Mouse (Mus musculus): Measurements from ENCODE around the gene Cfap298. TPM values are rescaled to one million over a fixed set of nuclear protein-coding genes. Genes with fewer than 3 reads are reported as not detected.

Cfap298 gene
- 1 to 10 TPM; 5.2 to 7.1 TPM for total RNA-seq (2023)

GRCm38 (mm10) chr16:90934687-90935328 lies at the start of gene Cfap298:
TSS of gene Cfap298 (minus strand) at chr16:90935114.

Other genes with a start within 250 kb of the Cfap298 start
- gene Mis18a, start 207.7 kb downstream of the Cfap298 start, total RNA-seq (2023): 10 to 100 TPM; 17.8 to 21.1 TPM
- 10 to 100 TPM; 11.3 to 12.0 TPM for gene Mrap, start 196.9 kb downstream of the Cfap298 start, total RNA-seq (2023)
- gene Urb1, start 124.7 kb downstream of the Cfap298 start, total RNA-seq (2023): 10 to 100 TPM; 10.8 to 11.6 TPM
- under 1 TPM; 0.49 to 0.58 TPM for gene Eva1c, start 108.4 kb downstream of the Cfap298 start, total RNA-seq (2023)
- gene Synj1, start 76.2 kb upstream of the Cfap298 start, total RNA-seq (2023): 100 to 1,000 TPM; 214 to 236 TPM
- 100 to 1,000 TPM; 113 to 117 TPM for gene Paxbp1, start 109.4 kb upstream of the Cfap298 start, total RNA-seq (2023)
- gene 4932438H23Rik, start 160.0 kb upstream of the Cfap298 start, total RNA-seq (2023): not detected

Measured in monocyte, adult 59 days (primary cell).